In the genomic region with DNA sequence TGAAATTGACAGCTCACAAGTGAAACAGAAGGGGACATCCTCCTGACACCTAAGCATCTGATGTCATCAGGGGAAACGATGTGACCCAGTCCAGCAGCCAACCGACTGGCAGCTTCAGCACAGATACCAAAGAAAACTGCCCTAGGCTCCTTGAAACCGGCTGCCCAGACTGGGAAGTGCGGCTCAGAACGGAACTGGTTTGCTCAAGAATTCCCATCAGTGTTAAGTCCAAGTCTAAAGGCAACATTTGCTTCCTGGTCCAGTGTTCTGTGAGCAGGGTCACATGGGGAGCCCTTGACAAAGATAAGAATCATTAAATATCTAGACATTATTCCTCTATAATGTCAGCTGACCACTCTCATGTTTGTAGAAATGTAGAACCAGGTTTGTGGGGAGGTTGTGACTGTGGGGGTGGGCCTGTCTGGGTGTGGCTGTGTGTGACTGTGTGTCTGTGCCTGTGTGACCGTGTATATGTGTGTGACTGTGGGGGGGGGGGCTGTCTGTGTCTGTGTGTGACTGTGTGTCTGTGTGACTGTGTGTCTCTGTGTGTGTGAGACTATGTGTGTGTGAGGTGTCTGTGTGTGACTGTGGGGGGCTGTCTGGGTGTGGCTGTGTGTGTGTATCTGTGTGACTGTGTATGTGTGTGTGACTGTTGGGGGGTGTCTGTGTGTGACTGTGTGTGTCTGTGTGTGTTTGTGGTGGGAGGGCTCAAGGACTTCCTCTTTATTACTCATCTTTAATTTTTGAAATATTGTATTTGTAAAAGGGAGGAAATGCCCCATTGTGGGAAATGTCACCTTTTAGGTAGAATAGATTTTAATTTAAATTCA, we compare ENCODE assay signal across 17 mouse cellular contexts.
DNase-seq lines count a peak whose midpoint lies in the region; ATAC-seq and TF ChIP-seq lines count a peak whose summit lies in the region.
"Had no signal": no experiment of that assay in that cellular context is flagged by ENCODE, and none has a peak within 500 bp of the region (broad histone marks: within the 10 kb centered on the region; RNA-seq: fewer than 3 reads in every experiment).

No protein-coding gene starts in this region.

- H3K9me3 ChIP-seq in heart, embryonic 11.5 days (replicated peaks; ENCODE audit: control insufficient read depth, low read length) = no peaks in the 10 kb centered on the region
- no peaks in the 10 kb centered on the region for H3K9me3 ChIP-seq in lung, embryonic 14.5 days (ENCODE audit: low read depth, low read length)
- no peaks in the 10 kb centered on the region for H3K9me3 ChIP-seq in MEL (replicated peaks; ENCODE audit: insufficient read depth, low read length)
- H3K9me3 ChIP-seq: forebrain, embryonic 13.5 days had no signal

- TF ChIP-seq RAD21 in MEL (IDR thresholded peaks at IDR 0.05; ENCODE audit: low read depth, low read length) = no peak

- TF ChIP-seq POLR2A in MEL (IDR thresholded peaks at IDR 0.05; ENCODE audit: control insufficient read depth in 1 of 2, insufficient read depth in 1 of 2, low read depth in 1 of 2, low read length in 2 of 2, poor library complexity in 1 of 2) = no peak

- TF ChIP-seq CTCF in lung, embryonic 14.5 days (IDR thresholded peaks at IDR 0.05; ENCODE audit: low read depth) = no peak
- TF ChIP-seq CTCF in MEL (IDR thresholded peaks at IDR 0.05 in 2 of 3, conservative IDR thresholded peaks at IDR 0.05 in 1 of 3; ENCODE audit: control insufficient read depth in 1 of 3, insufficient read depth in 1 of 3, low read depth in 2 of 3, low read length in 3 of 3, poor library complexity in 1 of 3, severe bottlenecking in 1 of 3) = no peak

- no peak overlapping the region for H3K4me2 ChIP-seq in heart, embryonic 11.5 days
- H3K4me2 ChIP-seq in lung, embryonic 14.5 days = no peak overlapping the region
- H3K4me2 ChIP-seq: forebrain, embryonic 13.5 days had no signal

- no peaks in the 10 kb centered on the region for H3K36me3 ChIP-seq in heart, embryonic 11.5 days (ENCODE audit: control insufficient read depth, insufficient read depth, low read length)
- no peaks in the 10 kb centered on the region for H3K36me3 ChIP-seq in lung, embryonic 14.5 days (ENCODE audit: insufficient read depth)
- no peaks in the 10 kb centered on the region; a peak in 1 of 4 replicates for H3K36me3 ChIP-seq in MEL (ENCODE audit: control insufficient read depth in 1 of 2, insufficient read depth in 2 of 2, low read length in 2 of 2)

- H3K79me2 ChIP-seq in MEL (ENCODE audit: control insufficient read depth, insufficient read depth, low read length, poor library complexity) = no peaks in the 10 kb centered on the region

- H3K4me3 ChIP-seq in heart, embryonic 11.5 days (ENCODE audit: low read depth, low read length) = no peak overlapping the region
- no peak overlapping the region for H3K4me3 ChIP-seq in lung, embryonic 14.5 days (ENCODE audit: low read depth, low read length)
- H3K4me3 ChIP-seq in MEL (ENCODE audit: control insufficient read depth in 1 of 2, insufficient read depth in 1 of 2, low read depth in 2 of 2, low read length in 2 of 2) = no peak overlapping the region
- H3K4me3 ChIP-seq: forebrain, embryonic 13.5 days had no signal

- TF ChIP-seq EP300 in MEL (IDR thresholded peaks at IDR 0.05; ENCODE audit: low read depth in 1 of 2, low read length in 2 of 2) = no peak

- 62% methylated on average over 6 of the region's 6 CpGs for WGBS in heart, embryonic 11.5 days (ENCODE audit: insufficient replicate concordance)
- 52% methylated on average over 6 of the region's 6 CpGs for WGBS in lung, embryonic 14.5 days

- ATAC-seq in heart, embryonic 11.5 days (replicated peaks; ENCODE audit: insufficient number of reproducible peaks, low FRiP score, low TSS enrichment) = 0 out of 2 replicates have a peak, but pooled peaks have one; percentile 49
- ATAC-seq in lung, embryonic 14.5 days (ENCODE audit: insufficient read depth) = 0 out of 2 replicates have a peak, but pooled peaks have one; percentile 24
- ATAC-seq: forebrain, embryonic 13.5 days; inflammation-experienced regulatory T-cells, adult 6 months had no signal

- no peak overlapping the region for H3K27ac ChIP-seq in heart, embryonic 11.5 days (ENCODE audit: low read depth, low read length)
- H3K27ac ChIP-seq in lung, embryonic 14.5 days (ENCODE audit: low read depth) = no peak overlapping the region
- H3K27ac ChIP-seq in MEL (ENCODE audit: control insufficient read depth, low read depth, low read length) = no peak overlapping the region
- H3K27ac ChIP-seq: forebrain, embryonic 13.5 days; liver, embryonic 14.5 days had no signal

- no peak for DNase-seq in heart, adult 18-20 months
- DNase-seq in lung, embryonic 14.5 days = peak; percentile 13
- DNase-seq in lung, adult 18-20 months = no peak
- DNase-seq in MEL (ENCODE audit: low read depth, low spot score) = peak; percentile 18
- peak; percentile 13 for DNase-seq in lung, postnatal 36 days
- no peak for DNase-seq in urinary bladder, adult 18-20 months (ENCODE audit: low spot score in 2 of 2)
- no peak for DNase-seq in right cerebral cortex, postnatal 25 days
- DNase-seq: adrenal gland, postnatal 14 days; B cell, adult 2 months; cerebellum, postnatal 10 days; kidney, postnatal 36 days; layer of hippocampus, postnatal 36 days; midbrain, embryonic 14.5 days had no signal

- no peaks in the 10 kb centered on the region for H3K27me3 ChIP-seq in heart, embryonic 11.5 days (ENCODE audit: control insufficient read depth, insufficient read depth, low read length)
- H3K27me3 ChIP-seq in lung, embryonic 14.5 days (ENCODE audit: insufficient read depth, low read length) = no peaks in the 10 kb centered on the region
- H3K27me3 ChIP-seq in MEL (ENCODE audit: control insufficient read depth in 1 of 2, insufficient read depth in 2 of 2, low read length in 2 of 2) = no peaks in the 10 kb centered on the region
- H3K27me3 ChIP-seq: forebrain, embryonic 13.5 days had no signal

- H3K4me1 ChIP-seq in heart, embryonic 11.5 days (ENCODE audit: control insufficient read depth, insufficient read depth, low read length) = no peaks in the 10 kb centered on the region
- H3K4me1 ChIP-seq in lung, embryonic 14.5 days (ENCODE audit: insufficient read depth) = no peaks in the 10 kb centered on the region
- peaks cover 0 to 6% of the 10 kb centered on the region in 2 experiments; a peak in 1 of 4 replicates for H3K4me1 ChIP-seq in MEL (ENCODE audit: control insufficient read depth in 1 of 2, insufficient read depth in 2 of 2, low read length in 2 of 2)
- H3K4me1 ChIP-seq: forebrain, embryonic 13.5 days had no signal

- no peak overlapping the region for H3K9ac ChIP-seq in heart, embryonic 11.5 days (ENCODE audit: low read depth, low read length)
- H3K9ac ChIP-seq in lung, embryonic 14.5 days = no peak overlapping the region
- H3K9ac ChIP-seq in MEL (ENCODE audit: control insufficient read depth, low read depth, low read length, poor library complexity, severe bottlenecking) = no peak overlapping the region
- H3K9ac ChIP-seq: forebrain, embryonic 13.5 days; liver, embryonic 14.5 days had no signal

TF ChIP-seq in MEL, 35 proteins besides CTCF, POLR2A, EP300 and RAD21:
- TF ChIP-seq USF1 (IDR thresholded peaks at IDR 0.05; ENCODE audit: low read depth, low read length) (peak; percentile 13; the same call in 1 of the 2 replicates), ZNF384 (IDR thresholded peaks at IDR 0.05; ENCODE audit: low read depth, low read length) (no peak), RCOR1 (IDR thresholded peaks at IDR 0.05; ENCODE audit: low read depth, low read length) (no peak), GABPA (IDR thresholded peaks at IDR 0.05; ENCODE audit: low read depth, low read length) (no peak), SMC3 (IDR thresholded peaks at IDR 0.05; ENCODE audit: low read depth, low read length) (no peak), NELFE (IDR thresholded peaks at IDR 0.05; ENCODE audit: low read depth, low read length) (no peak), E2F4 (IDR thresholded peaks at IDR 0.05; ENCODE audit: borderline replicate concordance, low read depth, low read length) (no peak)

Comparison
In these comparisons a context has a peak if more than half of its experiments do, and no peak if none do; other contexts are left out.
1. DNase-seq: peak in lung, embryonic 14.5 days (single experiment), MEL (single experiment) and lung, postnatal 36 days (single experiment); none in heart, adult 18-20 months (0 of 2), lung, adult 18-20 months (0 of 2), urinary bladder, adult 18-20 months (0 of 2) and right cerebral cortex, postnatal 25 days (single experiment).